Mouse (Mus musculus): Measurements from ENCODE around the gene Zbtb5. TPM values are rescaled to one million over a fixed set of nuclear protein-coding genes. Genes with fewer than 3 reads are reported as not detected.

The Zbtb5 gene
- polyA plus RNA-seq, 1 experiment from 2014 or later, result 46.1 TPM

DNA sequence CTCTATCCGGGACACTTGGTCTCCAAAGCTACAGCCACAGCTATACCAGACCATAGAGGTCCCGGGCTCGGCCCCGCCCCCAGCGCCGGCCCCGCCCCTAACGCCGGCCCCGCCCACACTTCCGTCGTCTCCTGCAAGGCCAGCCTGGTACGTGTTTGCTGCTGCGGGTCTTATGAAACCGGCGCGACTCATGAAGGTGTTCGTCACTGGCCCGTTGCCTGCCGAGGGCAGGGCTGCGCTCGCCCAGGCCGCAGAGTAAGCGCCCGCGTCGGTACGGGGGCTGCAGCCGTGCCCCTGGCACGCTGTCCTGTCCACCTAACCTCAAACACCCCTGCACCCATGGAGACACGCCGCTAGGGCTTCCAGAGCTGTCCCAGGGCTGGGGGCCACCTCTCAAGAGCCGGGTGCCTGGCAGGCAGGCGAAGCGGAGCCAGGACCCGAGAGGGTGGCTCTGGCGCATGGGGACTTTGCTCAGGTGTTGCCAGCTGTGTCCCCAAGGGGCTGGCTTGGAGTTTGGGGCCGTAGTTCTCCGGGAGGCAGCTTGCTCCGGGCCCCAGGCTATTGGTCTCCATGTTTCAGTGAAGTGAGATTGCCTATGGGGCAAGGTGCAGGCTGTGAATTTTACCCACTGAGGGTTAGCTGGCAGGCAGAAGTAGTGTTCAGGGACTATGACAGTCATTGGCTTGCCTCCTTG, 30.8 kb downstream of the Zbtb5 start, which contains the start of gene Grhpr:
TSS of gene Grhpr (plus strand) at position 116 of the 694 bp plus-strand sequence.
- no peaks in the 10 kb centered on the region for H3K9me3 ChIP-seq (ENCODE audit: control insufficient read depth, low read length)
- WGBS, result under 1% methylated on average over 40 of the region's 40 CpGs
- H3K4me2 ChIP-seq (ENCODE audit: low read depth), result peak within 1 kb of the TSS; percentile 91
- H3K4me1 ChIP-seq (ENCODE audit: control insufficient read depth, insufficient read depth, low read length), result no peaks in the 10 kb centered on the region; the same call in 1 of the 2 replicates
- H3K4me3 ChIP-seq (ENCODE audit: low read depth, low read length), result peak within 1 kb of the TSS; percentile 51
- H3K36me3 ChIP-seq (ENCODE audit: control insufficient read depth, insufficient read depth, low read length), result no peaks in the 10 kb centered on the region
- ATAC-seq (ENCODE audit: insufficient read depth, low FRiP score, low TSS enrichment) (peak; percentile 94), DNase-seq (ENCODE audit: low spot score) (peak; percentile 88)
- no peak within 1 kb of the TSS for H3K27ac ChIP-seq (ENCODE audit: low read depth, low read length)
- peak within 1 kb of the TSS; percentile 65 for H3K9ac ChIP-seq (ENCODE audit: low read length)
- no peaks in the 10 kb centered on the region for H3K27me3 ChIP-seq (ENCODE audit: control insufficient read depth, insufficient read depth, low read length)

DNA sequence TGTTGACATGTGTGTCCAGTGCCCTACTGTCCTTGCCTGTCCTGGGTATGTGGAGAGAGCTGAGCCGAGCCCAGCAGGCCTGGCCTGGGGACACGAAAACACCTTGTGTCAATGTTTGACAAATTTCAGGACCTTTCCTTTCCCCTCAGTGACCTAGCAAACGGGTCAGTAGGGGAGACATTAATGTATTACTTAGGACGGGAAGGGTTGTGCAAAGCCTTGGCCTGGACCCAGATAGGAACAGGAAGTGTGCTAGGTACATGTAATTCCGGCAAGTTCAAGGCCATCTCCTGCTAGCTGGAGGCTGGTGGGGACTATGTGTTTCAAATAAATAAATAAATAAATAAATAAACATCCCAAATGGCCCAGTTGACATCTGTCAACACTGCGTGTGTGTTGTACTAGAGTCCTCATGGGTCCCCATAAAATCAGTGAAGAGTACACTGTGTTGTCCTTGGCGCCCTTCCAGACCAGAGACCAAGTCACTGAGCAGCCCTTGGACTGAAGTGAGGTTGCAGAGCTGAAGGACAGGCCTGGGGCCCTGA, 32.3 kb downstream of the Zbtb5 start:
- H3K4me2 ChIP-seq (ENCODE audit: low read depth), result no peak overlapping the region
- WGBS, result 75% methylated on average over 7 of the region's 7 CpGs
- H3K4me3 ChIP-seq (ENCODE audit: low read depth, low read length), result no peak overlapping the region
- H3K36me3 ChIP-seq (ENCODE audit: control insufficient read depth, insufficient read depth, low read length), result no peaks in the 10 kb centered on the region
- ATAC-seq (ENCODE audit: insufficient read depth, low FRiP score, low TSS enrichment) (no peak), DNase-seq (ENCODE audit: low spot score) (no peak)
- no peaks in the 10 kb centered on the region for H3K9me3 ChIP-seq (ENCODE audit: control insufficient read depth, low read length)
- H3K27me3 ChIP-seq (ENCODE audit: control insufficient read depth, insufficient read depth, low read length), result no peaks in the 10 kb centered on the region
- H3K4me1 ChIP-seq (ENCODE audit: control insufficient read depth, insufficient read depth, low read length), result no peaks in the 10 kb centered on the region; the same call in 1 of the 2 replicates
- no peak overlapping the region for H3K27ac ChIP-seq (ENCODE audit: low read depth, low read length)
- H3K9ac ChIP-seq (ENCODE audit: low read length), result no peak overlapping the region

DNA sequence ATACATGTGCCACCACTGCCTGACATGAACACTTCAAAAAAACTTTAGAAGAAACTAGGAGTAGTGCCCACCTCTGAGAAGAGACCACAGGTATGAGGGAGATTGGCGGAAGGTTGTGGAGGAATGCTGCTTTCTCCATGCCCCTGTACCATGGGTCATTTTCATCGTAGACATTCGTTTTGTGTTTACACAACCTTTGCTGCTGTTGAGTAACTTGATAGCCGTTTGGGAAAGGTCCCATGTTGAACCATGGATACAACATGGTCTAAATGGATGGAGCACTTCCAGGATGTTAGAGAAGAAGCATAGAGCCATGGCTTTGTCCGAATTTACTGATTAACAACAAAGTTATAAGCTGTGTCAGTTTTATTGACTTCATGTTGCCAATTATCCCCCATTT, 34.0 kb downstream of the Zbtb5 start:
- Histone ChIP-seq H3K4me3 (ENCODE audit: low read depth, low read length) (no peak overlapping the region), H3K4me1 (ENCODE audit: control insufficient read depth, insufficient read depth, low read length) (no peaks in the 10 kb centered on the region; the same call in 1 of the 2 replicates), H3K4me2 (ENCODE audit: low read depth) (no peak overlapping the region), H3K9ac (ENCODE audit: low read length) (no peak overlapping the region), H3K9me3 (ENCODE audit: control insufficient read depth, low read length) (no peaks in the 10 kb centered on the region), H3K36me3 (ENCODE audit: control insufficient read depth, insufficient read depth, low read length) (no peaks in the 10 kb centered on the region), H3K27ac (ENCODE audit: low read depth, low read length) (no peak overlapping the region), H3K27me3 (ENCODE audit: control insufficient read depth, insufficient read depth, low read length) (no peaks in the 10 kb centered on the region)
- DNase-seq (ENCODE audit: low spot score) (no peak), ATAC-seq (ENCODE audit: insufficient read depth, low FRiP score, low TSS enrichment) (no peak)
- 73% methylated on average over 5 of the region's 5 CpGs for WGBS

DNA sequence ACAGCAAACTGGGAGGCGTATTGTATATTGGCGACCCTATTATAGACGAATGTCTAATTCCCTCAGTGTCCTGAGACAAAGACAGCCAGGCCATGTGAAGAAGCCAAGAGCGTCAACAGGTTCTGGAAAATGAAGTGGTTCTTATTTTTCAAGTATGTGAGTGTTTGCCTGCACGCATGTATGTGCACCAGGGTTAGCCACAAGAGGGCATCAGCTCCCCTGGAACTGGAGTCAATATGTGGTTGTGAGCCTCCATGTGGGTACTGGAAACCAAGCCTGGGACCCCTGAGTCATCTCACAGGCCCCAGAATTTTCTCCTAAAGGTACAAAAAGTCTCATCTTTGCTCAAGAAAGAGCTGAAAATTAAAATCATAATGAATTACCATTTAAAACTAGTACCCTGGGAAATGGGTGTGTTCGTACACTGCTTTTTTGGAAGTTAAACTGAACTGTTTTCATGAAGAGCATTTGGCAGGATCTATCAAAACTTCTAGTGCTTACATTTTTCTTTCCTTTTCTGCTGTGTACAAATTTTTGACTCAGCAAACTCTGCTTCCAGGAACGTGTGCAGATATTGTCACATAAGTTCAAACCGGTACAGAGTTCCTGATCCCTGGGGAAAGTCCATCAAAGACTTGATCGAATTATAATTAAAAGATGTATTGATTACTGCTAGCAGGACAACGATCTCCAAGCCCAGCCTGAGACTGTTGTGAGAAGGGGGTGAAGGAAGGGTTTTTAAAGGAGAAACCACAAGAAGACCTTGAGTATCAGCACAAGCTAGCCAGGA, 35.1 kb downstream of the Zbtb5 start:
- no peak overlapping the region for H3K4me3 ChIP-seq (ENCODE audit: low read depth, low read length)
- no peaks in the 10 kb centered on the region for H3K4me1 ChIP-seq (ENCODE audit: control insufficient read depth, insufficient read depth, low read length)
- no peak for DNase-seq (ENCODE audit: low spot score)
- WGBS, result 84% methylated on average over 10 of the region's 10 CpGs
- no peak overlapping the region for H3K27ac ChIP-seq (ENCODE audit: low read depth, low read length)
- H3K27me3 ChIP-seq (ENCODE audit: control insufficient read depth, insufficient read depth, low read length), result no peaks in the 10 kb centered on the region
- no peak for ATAC-seq (ENCODE audit: insufficient read depth, low FRiP score, low TSS enrichment)
- H3K9me3 ChIP-seq (ENCODE audit: control insufficient read depth, low read length), result no peaks in the 10 kb centered on the region
- H3K4me2 ChIP-seq (ENCODE audit: low read depth), result no peak overlapping the region
- H3K36me3 ChIP-seq (ENCODE audit: control insufficient read depth, insufficient read depth, low read length), result no peaks in the 10 kb centered on the region
- no peak overlapping the region for H3K9ac ChIP-seq (ENCODE audit: low read length)

DNA sequence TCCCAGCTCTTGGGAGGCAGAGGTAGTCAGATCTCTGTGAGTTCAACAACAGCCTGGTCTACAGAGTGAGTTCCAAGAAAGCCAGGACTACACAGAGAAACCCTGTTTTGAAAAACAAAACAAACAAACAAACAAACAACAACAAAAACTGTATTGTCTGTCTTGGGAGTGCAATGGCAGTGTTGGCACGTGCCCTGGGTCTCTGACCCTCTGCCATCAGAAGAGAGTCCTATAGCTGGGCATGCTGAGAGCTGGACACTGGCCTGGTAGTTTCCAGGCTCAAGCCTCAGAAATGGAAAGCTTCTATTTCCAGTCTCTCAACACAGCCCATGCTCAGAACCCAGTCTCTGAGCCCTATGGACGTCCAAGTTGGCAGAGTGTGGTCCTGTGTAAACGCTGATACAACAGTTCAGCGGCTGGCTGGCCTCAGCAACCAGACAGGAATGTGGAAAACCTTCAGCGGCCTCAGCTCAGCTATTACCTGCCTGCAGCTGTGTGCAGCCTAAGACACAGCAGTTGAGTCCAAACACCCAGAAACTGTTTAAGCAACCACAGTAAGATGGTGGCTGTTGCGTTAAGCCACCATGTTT, 36.1 kb downstream of the Zbtb5 start:
- WGBS, result 82% methylated on average over 6 of the region's 6 CpGs
- H3K27ac ChIP-seq (ENCODE audit: low read depth, low read length), result no peak overlapping the region
- H3K9me3 ChIP-seq (ENCODE audit: control insufficient read depth, low read length), result no peaks in the 10 kb centered on the region
- no peak overlapping the region for H3K9ac ChIP-seq (ENCODE audit: low read length)
- ATAC-seq (ENCODE audit: insufficient read depth, low FRiP score, low TSS enrichment) (no peak), DNase-seq (ENCODE audit: low spot score) (no peak)
- no peaks in the 10 kb centered on the region for H3K36me3 ChIP-seq (ENCODE audit: control insufficient read depth, insufficient read depth, low read length)
- H3K4me1 ChIP-seq (ENCODE audit: control insufficient read depth, insufficient read depth, low read length), result no peaks in the 10 kb centered on the region
- no peaks in the 10 kb centered on the region for H3K27me3 ChIP-seq (ENCODE audit: control insufficient read depth, insufficient read depth, low read length)
- no peak overlapping the region for H3K4me3 ChIP-seq (ENCODE audit: low read depth, low read length)
- no peak overlapping the region for H3K4me2 ChIP-seq (ENCODE audit: low read depth)

DNA sequence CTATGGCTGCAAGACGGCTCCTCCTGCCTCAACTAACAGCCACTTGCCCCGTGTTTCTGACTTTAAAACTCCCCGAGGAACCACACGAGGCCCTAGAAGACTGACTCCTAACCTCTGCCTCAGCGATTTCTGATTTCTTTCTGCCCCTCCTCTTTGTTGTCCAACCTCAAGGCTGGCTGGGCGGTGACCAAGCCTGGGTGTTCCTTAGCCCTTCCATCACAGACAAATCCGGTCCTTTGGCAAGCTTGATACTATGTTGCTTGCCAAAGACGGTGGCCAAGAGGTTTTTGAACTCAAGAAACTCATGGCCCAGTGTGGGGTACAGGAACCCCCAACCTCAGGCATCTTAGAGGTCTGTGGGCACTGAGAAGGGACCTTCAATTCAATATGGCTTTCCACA, 37.9 kb downstream of the Zbtb5 start:
- no peak overlapping the region for H3K9ac ChIP-seq (ENCODE audit: low read length)
- H3K27ac ChIP-seq (ENCODE audit: low read depth, low read length), result no peak overlapping the region
- no peaks in the 10 kb centered on the region for H3K27me3 ChIP-seq (ENCODE audit: control insufficient read depth, insufficient read depth, low read length)
- no peak for DNase-seq (ENCODE audit: low spot score)
- no peak for ATAC-seq (ENCODE audit: insufficient read depth, low FRiP score, low TSS enrichment)
- H3K4me2 ChIP-seq (ENCODE audit: low read depth), result no peak overlapping the region
- no peak overlapping the region for H3K4me3 ChIP-seq (ENCODE audit: low read depth, low read length)
- H3K4me1 ChIP-seq (ENCODE audit: control insufficient read depth, insufficient read depth, low read length), result no peaks in the 10 kb centered on the region
- WGBS, result 76% methylated on average over 8 of the region's 8 CpGs
- H3K9me3 ChIP-seq (ENCODE audit: control insufficient read depth, low read length), result no peaks in the 10 kb centered on the region
- no peaks in the 10 kb centered on the region for H3K36me3 ChIP-seq (ENCODE audit: control insufficient read depth, insufficient read depth, low read length)

DNA sequence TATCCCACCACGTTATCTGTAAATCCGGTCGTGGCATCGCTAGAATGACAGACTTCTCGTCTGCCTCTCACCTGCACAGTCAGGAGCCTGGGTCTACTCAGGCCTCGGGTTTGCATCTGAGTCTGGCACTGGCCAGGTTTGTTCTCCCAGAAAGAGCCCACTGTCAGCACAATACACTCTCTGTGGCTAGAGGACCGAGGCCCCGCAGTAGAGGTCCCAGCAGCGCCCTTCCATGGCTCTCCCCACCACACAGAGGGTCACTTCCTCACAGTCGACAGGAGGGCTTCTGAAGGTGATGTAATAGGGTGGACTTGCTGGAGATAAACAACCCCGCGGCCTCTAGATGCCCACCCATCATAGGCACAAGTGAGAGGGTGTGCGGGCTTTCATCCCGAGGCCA, 38.3 kb downstream of the Zbtb5 start:
- Histone ChIP-seq H3K4me1 (ENCODE audit: control insufficient read depth, insufficient read depth, low read length) (no peaks in the 10 kb centered on the region), H3K4me3 (ENCODE audit: low read depth, low read length) (no peak overlapping the region), H3K27ac (ENCODE audit: low read depth, low read length) (0 out of 2 replicates have a peak overlapping the region, but pooled peaks have one; percentile 17), H3K9ac (ENCODE audit: low read length) (peak overlapping the region; percentile 31; the same call in 1 of the 2 replicates), H3K27me3 (ENCODE audit: control insufficient read depth, insufficient read depth, low read length) (no peaks in the 10 kb centered on the region), H3K9me3 (ENCODE audit: control insufficient read depth, low read length) (no peaks in the 10 kb centered on the region), H3K36me3 (ENCODE audit: control insufficient read depth, insufficient read depth, low read length) (no peaks in the 10 kb centered on the region), H3K4me2 (ENCODE audit: low read depth) (peak overlapping the region; percentile 24; the same call in 1 of the 2 replicates)
- WGBS, result 55% methylated on average over 14 of the region's 14 CpGs
- DNase-seq (ENCODE audit: low spot score) (no peak), ATAC-seq (ENCODE audit: insufficient read depth, low FRiP score, low TSS enrichment) (no peak)

DNA sequence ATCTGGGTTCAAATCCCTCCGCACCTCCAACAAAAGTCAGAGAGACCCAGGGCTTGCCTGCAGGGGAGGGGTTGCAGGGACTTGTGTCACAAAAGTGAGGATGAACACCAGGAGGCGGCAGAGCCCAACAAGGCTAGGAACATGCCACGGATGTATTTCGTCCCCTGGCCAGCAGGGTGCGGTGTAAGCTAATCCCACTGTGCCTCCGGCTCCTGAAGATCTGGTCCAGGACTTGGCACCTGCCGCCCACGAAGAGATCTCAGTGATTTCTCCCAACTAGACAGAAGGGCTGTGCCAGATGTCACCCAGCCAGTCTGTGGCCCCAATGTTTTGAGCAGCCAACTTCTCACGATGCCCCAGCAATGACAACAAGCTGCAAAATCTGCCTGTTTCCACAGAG, 38.8 kb downstream of the Zbtb5 start:
- H3K27me3 ChIP-seq (ENCODE audit: control insufficient read depth, insufficient read depth, low read length), result no peaks in the 10 kb centered on the region
- no peaks in the 10 kb centered on the region for H3K9me3 ChIP-seq (ENCODE audit: control insufficient read depth, low read length)
- peak overlapping the region; percentile 31; the same call in 1 of the 2 replicates for H3K9ac ChIP-seq (ENCODE audit: low read length)
- H3K4me2 ChIP-seq (ENCODE audit: low read depth), result peak overlapping the region; percentile 24; the same call in 1 of the 2 replicates
- DNase-seq (ENCODE audit: low spot score) (peak; percentile 88), ATAC-seq (ENCODE audit: insufficient read depth, low FRiP score, low TSS enrichment) (0 out of 2 replicates have a peak, but pooled peaks have one; percentile 31)
- 13% methylated on average over 9 of the region's 9 CpGs for WGBS
- H3K4me1 ChIP-seq (ENCODE audit: control insufficient read depth, insufficient read depth, low read length), result no peaks in the 10 kb centered on the region
- no peaks in the 10 kb centered on the region for H3K36me3 ChIP-seq (ENCODE audit: control insufficient read depth, insufficient read depth, low read length)
- H3K4me3 ChIP-seq (ENCODE audit: low read depth, low read length), result no peak overlapping the region
- H3K27ac ChIP-seq (ENCODE audit: low read depth, low read length), result 0 out of 2 replicates have a peak overlapping the region, but pooled peaks have one; percentile 17
